Mouse (Mus musculus): ENCODE results near the gene BB287469. TPM values are rescaled to one million over a fixed set of nuclear protein-coding genes. Genes with fewer than 3 reads are reported as not detected.
"Not testable (repeated sequence)": the region's sequence is repeated elsewhere in the genome, so short reads cannot be mapped to it uniquely, and the experiment has no call there.

BB287469 gene
- not detected for total RNA-seq (2021)

DNA sequence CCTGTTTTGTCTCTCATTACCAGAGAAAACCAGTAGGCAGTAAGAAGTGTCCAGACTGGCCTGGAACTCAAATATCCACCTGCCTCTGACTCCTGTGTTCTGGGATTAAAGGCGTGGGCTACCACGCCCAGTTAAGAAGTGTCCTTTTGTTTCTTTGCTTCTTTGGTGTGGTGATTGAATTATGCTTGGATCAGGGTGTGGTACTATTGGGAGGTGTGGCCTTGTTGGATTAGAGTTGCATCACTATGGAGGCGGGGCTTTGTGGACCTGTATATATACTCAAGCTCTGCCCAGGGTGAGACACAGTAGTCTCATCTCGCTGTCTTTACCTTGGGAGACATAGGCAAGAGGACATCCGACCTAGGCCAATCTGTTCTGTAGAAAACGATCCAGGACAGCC lies at the start of gene BB287469:
BB287469 (plus strand) TSS at position 301 of the 400 bp plus-strand sequence.
- not testable (repeated sequence) for DNase-seq (ENCODE audit: extremely low spot score in 1 of 2, low spot score in 1 of 2)

DNA sequence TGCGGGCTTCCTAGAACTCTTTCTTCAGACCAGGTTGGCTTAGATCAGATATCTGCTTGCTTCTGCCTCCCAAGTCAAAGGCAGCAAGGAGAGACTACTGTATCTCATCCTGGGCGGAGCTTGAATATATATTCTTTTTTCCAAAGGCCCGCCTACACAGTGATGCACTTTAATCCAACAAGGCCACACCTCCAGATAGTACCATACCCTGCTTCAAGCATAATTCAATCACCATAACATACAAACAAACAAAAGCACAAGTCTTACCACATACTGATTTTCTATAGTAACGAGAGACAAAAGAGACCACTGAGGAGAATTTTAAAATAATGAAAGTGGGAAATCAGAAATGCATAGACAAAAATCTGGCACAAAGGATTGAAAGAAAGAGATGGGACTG lies 40.7 kb upstream of the BB287469 start, which contains the start of gene Gm21319:
Gm21319 (minus strand) TSS at position 101 of the 400 bp plus-strand sequence.
- DNase-seq (ENCODE audit: extremely low spot score in 1 of 2, low spot score in 1 of 2) = not testable (repeated sequence)

DNA sequence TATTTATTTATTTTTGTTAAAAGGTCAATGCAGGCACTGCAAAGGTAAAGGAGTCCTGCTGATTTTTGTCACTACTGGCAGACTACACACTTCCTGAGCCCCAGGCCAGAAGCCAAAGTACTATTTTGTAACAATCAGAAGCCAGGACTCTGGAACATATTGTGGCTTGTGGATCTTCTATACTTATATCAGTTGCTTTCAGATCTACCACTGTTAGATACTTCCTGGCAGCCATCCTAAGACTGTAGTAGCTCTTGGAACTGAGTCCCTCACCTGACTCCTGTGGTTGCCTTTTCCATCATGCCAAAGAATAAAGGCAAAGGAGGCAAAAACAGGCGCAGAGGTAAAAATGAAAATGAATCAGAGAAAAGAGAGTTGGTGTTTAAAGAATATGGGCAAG lies 21.2 kb upstream of the BB287469 start, which contains the start of gene Gm21936:
Gm21936 (plus strand) TSS at position 301 of the 400 bp plus-strand sequence.
- DNase-seq (ENCODE audit: extremely low spot score in 1 of 2, low spot score in 1 of 2) = not testable (repeated sequence)

DNA sequence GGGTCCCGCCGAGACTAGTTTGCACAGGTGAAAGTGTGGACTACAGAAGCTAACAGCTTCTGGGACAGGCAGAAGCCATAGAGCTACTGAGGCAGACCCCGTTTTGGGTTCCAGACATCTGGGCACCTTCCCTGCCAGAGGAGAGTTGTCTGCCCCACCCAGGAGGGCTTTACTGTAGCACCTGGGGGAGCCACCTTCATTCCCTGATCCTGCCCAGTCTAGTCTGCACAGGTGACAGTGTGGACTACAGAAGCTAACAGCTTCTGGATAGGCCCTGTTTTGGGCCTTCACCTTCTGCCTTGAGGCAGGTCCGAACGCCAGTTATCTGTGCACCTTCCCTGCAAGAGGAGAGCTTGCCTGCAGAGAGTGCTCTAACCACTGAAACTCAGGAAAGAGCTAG lies 18.4 kb upstream of the BB287469 start:
- DNase-seq (ENCODE audit: extremely low spot score in 1 of 2, low spot score in 1 of 2) = not testable (repeated sequence)

DNA sequence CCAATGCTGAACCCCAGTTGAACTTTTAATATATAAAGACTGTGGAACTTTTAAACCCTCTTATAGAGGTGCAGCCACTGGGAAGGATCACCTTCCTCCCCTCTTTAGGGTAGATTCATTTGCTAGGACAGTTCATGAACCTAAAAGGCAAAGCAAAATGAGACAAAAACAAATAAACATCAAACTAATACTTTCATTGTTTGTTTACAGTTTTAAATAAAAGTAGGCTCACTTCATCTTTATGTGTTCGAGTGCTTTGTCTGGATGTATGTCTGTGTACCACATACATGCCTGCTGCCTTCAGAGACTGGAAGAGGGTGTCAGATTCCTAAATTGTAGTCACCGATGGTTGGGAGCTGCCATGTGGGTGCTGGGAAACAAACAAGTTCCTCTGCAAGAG lies 25.9 kb downstream of the BB287469 start, which contains the start of gene Gm2001:
Gm2001 (minus strand) TSS at position 101 of the 400 bp plus-strand sequence.
- DNase-seq (ENCODE audit: extremely low spot score in 1 of 2, low spot score in 1 of 2) = not testable (repeated sequence)

DNA sequence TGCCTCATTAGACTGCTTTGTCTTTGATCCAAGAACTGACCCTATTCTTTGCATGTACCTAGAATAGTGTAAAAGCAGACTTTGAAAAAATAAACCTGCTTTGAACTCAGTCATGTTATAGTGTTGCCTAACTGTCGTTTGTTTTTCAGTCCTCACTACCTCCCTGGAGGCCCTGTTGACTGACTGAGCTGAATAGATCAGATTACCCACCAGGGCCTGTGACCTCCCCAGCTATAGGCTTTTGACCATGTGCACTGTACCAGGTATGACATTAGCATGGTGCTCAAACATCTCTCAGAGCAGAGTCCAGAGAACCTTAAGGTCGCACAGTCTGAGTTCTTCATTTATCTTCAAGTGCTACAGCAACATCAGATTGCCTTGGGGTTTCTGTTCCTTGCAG lies 34.3 kb downstream of the BB287469 start:
- not testable (repeated sequence) for DNase-seq (ENCODE audit: extremely low spot score in 1 of 2, low spot score in 1 of 2)

DNA sequence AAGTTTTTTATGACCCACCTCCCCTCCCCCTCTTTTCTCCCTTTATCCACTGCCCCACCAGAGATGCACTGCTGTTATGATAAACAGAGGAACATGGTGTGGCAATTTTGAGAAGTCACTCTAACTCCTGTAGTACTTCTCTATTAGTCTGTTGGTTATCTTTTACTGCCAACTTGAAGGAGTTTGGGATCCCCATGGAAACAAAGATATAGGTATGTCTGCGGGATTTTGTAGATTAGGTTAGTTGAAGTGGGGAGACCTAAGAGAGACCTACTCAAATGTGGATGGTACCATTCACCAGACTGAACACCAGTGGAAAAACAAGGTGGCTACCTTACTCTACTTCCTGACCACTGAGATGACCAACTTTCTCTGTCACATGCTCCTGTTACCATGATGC lies 39.7 kb downstream of the BB287469 start:
- DNase-seq (ENCODE audit: extremely low spot score in 1 of 2, low spot score in 1 of 2) = not testable (repeated sequence)

DNA sequence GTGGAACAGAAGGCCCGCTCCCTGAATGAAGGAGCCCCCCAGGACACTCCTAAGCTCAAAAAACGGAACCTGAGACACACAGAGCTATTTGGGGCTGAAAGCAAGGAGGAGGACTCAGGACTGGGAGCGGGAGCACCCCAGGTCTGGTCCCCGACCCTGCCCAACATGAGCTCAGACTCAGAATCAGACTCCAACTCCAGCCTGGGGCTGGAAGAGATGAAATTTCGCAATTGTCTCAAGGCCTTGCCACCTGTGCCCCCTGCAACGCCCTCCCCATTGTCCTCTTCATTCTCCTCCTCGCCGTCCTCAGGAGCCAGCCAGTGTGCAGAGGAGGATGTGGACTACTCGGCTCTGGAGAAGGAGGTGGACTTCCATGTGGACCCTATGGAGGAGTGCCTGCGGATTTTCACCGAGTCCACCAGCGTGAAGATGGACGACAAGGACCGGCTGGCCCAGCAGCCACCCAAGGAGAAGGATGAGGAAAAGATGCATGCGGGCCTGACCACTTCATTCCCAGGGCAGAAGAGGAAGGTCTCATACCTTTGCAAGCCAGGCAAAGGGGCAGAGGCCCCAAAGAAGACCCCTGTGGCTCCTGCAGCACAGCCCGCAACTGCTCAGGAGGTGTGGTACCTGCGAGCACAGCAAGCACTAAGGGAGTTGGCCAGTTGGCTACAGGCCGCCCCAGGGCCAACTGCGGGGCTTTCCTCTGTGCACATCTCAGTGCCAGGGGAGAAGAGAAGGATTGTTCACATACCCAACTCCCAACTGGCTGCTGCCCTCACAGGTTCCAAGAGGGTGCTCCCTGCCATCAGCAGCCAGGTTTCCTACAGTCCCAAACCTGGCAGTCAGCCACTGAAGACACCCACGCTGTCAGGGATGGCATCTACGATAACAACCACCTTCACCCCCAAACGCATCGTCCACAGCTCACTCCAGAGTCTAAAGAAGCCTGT lies 45.6 kb downstream of the BB287469 start:
- peak in 1 of 2 experiments; percentile 2 for DNase-seq (ENCODE audit: extremely low spot score in 1 of 2, low spot score in 1 of 2)

DNA sequence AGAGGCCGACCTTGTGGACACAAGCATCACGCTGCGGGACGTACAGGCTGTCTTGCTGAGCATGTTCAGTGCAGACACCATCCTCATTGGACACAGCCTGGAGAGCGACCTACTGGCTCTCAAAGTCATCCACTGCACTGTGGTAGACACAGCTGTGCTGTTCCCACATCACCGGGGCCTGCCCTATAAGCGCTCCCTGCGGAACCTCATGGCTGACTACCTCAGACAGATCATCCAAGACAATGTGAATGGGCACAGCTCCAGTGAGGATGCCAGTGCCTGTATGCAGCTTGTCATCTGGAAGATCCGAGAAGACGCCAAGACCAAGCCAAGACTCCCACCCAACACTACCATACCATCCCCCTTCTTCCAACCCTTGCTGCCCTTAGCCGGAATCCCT lies 47.3 kb downstream of the BB287469 start:
- not testable (repeated sequence) for DNase-seq (ENCODE audit: extremely low spot score in 1 of 2, low spot score in 1 of 2)

DNA sequence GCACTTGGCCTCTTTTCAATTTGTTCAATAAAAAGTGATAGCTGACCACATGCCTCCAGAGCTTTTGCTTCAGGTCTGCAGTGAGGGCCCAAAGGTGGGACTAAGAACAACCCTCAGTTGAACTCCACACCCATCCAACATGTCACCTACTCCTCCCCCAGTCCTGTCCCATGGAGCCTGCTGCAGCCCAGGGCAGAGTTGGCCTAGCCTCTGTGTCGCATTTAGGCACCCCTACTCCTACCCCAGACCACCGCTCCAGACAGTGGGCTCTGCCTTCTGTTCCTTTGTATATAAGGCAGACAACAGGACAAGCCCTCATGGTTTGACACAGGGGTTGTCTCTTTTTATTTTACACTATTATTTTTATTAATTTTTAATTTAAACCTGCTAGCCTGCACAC lies 47.7 kb downstream of the BB287469 start:
- DNase-seq (ENCODE audit: extremely low spot score in 1 of 2, low spot score in 1 of 2) = not testable (repeated sequence)

Other genes starting within 250 kb of the BB287469 start
- gene Oog1, start 213.9 kb upstream of the BB287469 start, total RNA-seq (2021) = not detected
- not detected for gene Gm4027, start 197.7 kb upstream of the BB287469 start, total RNA-seq (2021)
- gene Gm16381, start 172.0 kb upstream of the BB287469 start, total RNA-seq (2021) = not detected
- gene Gm21319, start 40.8 kb upstream of the BB287469 start, total RNA-seq (2021) = not detected
- gene Gm21936, start 21.1 kb upstream of the BB287469 start, total RNA-seq (2021) = not detected
- gene Gm2001, start 25.8 kb downstream of the BB287469 start, total RNA-seq (2021) = not detected
- gene Gm2016, start 57.5 kb downstream of the BB287469 start, total RNA-seq (2021) = not detected
- gene Gm2022, start 78.8 kb downstream of the BB287469 start, total RNA-seq (2021) = not detected
- gene Gm2035, start 103.3 kb downstream of the BB287469 start, total RNA-seq (2021) = not detected
- gene Gm2042, start 137.5 kb downstream of the BB287469 start, total RNA-seq (2021) = not detected
- not detected for gene Gm2075, start 195.3 kb downstream of the BB287469 start, total RNA-seq (2021)
- gene Gm6803, start 202.2 kb downstream of the BB287469 start, total RNA-seq (2021) = not detected
- gene Gm2056, start 210.4 kb downstream of the BB287469 start, total RNA-seq (2021) = not detected

All from layer of hippocampus, postnatal 25 days (tissue).